Comparison of ENCODE assay signal across 13 mouse cellular contexts in genomic region chr7:118493892-118494291, GRCm38 (mm10). TPM values are rescaled to one million over a fixed set of nuclear protein-coding genes. Genes with fewer than 3 reads are reported as not detected.
"Had no signal": no experiment of that assay in that cellular context is flagged by ENCODE, and none has a peak within 500 bp of the region (broad histone marks: within the 10 kb centered on the region; RNA-seq: fewer than 3 reads in every experiment).

No protein-coding gene starts in this region.

- H3K27me3 ChIP-seq: intestine, embryonic 15.5 days had no signal

- H3K9ac ChIP-seq: intestine, embryonic 15.5 days; limb, embryonic 12.5 days; liver, embryonic 13.5 days; liver, postnatal 0 days; neural tube, embryonic 15.5 days had no signal

- DNase-seq: kidney, adult 18-20 months; kidney, postnatal 10 days; liver; liver, embryonic 13.5 days; liver, postnatal 0 days; midbrain, embryonic 14.5 days; thymus, postnatal 4 days had no signal

- H3K4me3 ChIP-seq: intestine, embryonic 15.5 days; limb, embryonic 12.5 days; liver, embryonic 13.5 days; midbrain, embryonic 10.5 days; myocyte; neural tube, embryonic 15.5 days had no signal

- H3K9me3 ChIP-seq: intestine, embryonic 15.5 days; liver, embryonic 13.5 days; midbrain, embryonic 10.5 days; neural tube, embryonic 15.5 days had no signal

- H3K36me3 ChIP-seq: intestine, embryonic 15.5 days; midbrain, embryonic 10.5 days; neural tube, embryonic 15.5 days had no signal

- H3K27ac ChIP-seq: intestine, embryonic 15.5 days; limb, embryonic 12.5 days; liver, embryonic 13.5 days; midbrain, embryonic 10.5 days; neural tube, embryonic 15.5 days had no signal

- ATAC-seq: intestine, embryonic 15.5 days; liver, postnatal 0 days had no signal

- H3K4me2 ChIP-seq: intestine, embryonic 15.5 days; limb, embryonic 12.5 days; liver, embryonic 13.5 days; neural tube, embryonic 15.5 days had no signal

RNA-seq across cellular contexts. Expression of gene Syt17, which starts 45.9 kb away (rescaled TPM):
- total RNA-seq: megakaryocyte, adult 5-6 weeks had no signal
